ENCODE assay signal across 8 mouse cellular contexts in the genomic region with DNA sequence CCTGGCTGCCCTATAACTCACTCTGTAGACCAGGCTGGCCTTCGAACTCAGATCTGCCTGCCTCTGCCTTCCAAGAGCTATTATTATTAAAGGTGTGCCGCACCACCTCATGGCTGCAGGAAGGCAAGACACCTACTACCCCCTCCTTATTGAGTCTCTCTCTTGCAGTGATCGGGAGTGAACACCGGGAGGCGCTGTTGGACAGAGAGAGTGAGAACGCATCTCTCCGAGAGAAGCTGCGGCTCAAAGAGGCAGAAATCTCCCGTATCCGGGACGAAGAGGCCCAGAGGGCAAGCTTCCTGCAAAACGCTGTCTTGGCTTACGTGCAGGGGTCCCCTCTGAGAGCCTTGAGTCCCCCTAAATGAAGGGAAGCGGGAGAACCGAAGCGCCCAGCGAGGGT. TPM values are rescaled to one million over a fixed set of nuclear protein-coding genes. Genes with fewer than 3 reads are reported as not detected.
DNase-seq lines count a peak whose midpoint lies in the region; ATAC-seq and TF ChIP-seq lines count a peak whose summit lies in the region.

No protein-coding gene starts in this region.

- H3K4me3 ChIP-seq in forebrain, embryonic 13.5 days = peak overlapping the region; percentile 63
- H3K4me3 ChIP-seq in liver, postnatal 0 days (ENCODE audit: low read depth, low read length) = 0 out of 2 replicates have a peak overlapping the region, but pooled peaks have one; percentile 50
- H3K4me3 ChIP-seq in neural tube, embryonic 14.5 days (ENCODE audit: low read depth, low read length) = peak overlapping the region; percentile 70
- H3K4me3 ChIP-seq in testis, adult 2 months (ENCODE audit: control insufficient read depth, low read depth, low read length) = no peak overlapping the region

- peak overlapping the region; percentile 99 for H3K4me2 ChIP-seq in forebrain, embryonic 13.5 days
- peak overlapping the region; percentile 83 for H3K4me2 ChIP-seq in liver, postnatal 0 days (ENCODE audit: low read depth, low read length)
- peak overlapping the region; percentile 54 for H3K4me2 ChIP-seq in neural tube, embryonic 14.5 days (ENCODE audit: low read depth, low read length)

- H3K9ac ChIP-seq in forebrain, embryonic 13.5 days = peak overlapping the region; percentile 88
- 0 out of 2 replicates have a peak overlapping the region, but pooled peaks have one; percentile 21 for H3K9ac ChIP-seq in liver, postnatal 0 days (replicated peaks)
- peak overlapping the region; percentile 93 for H3K9ac ChIP-seq in neural tube, embryonic 14.5 days (replicated peaks; ENCODE audit: low read depth, low read length)

- DNase-seq in c-Kit-positive CD71-positive TER-119-negative erythroid progenitor cells, embryonic 14.5 days (ENCODE audit: low read depth) = peak; percentile 92
- DNase-seq in heart, postnatal 10 days = peak; percentile 91 to 94
- peak; percentile 96 to 98 for DNase-seq in kidney, postnatal 4 days
- peak; percentile 93 for DNase-seq in liver, postnatal 0 days

- peaks cover 40% of the 10 kb centered on the region for H3K36me3 ChIP-seq in forebrain, embryonic 13.5 days (ENCODE audit: poor library complexity, severe bottlenecking)
- peaks cover 14% of the 10 kb centered on the region for H3K36me3 ChIP-seq in liver, postnatal 0 days (replicated peaks; ENCODE audit: insufficient read depth, low read length)
- H3K36me3 ChIP-seq in neural tube, embryonic 14.5 days (ENCODE audit: control insufficient read depth, insufficient read depth, low read length) = peaks cover 14% of the 10 kb centered on the region; the same call in 1 of the 2 replicates
- H3K36me3 ChIP-seq in testis, adult 2 months (ENCODE audit: control insufficient read depth, insufficient read depth, low read length) = no peaks in the 10 kb centered on the region

- H3K27me3 ChIP-seq in forebrain, embryonic 13.5 days = peaks cover 11% of the 10 kb centered on the region
- H3K27me3 ChIP-seq in liver, postnatal 0 days (ENCODE audit: insufficient read depth, low read length) = peaks cover 24% of the 10 kb centered on the region
- H3K27me3 ChIP-seq in neural tube, embryonic 14.5 days (ENCODE audit: control insufficient read depth, insufficient read depth, low read length) = no peaks in the 10 kb centered on the region
- no peaks in the 10 kb centered on the region for H3K27me3 ChIP-seq in testis, adult 2 months (ENCODE audit: control insufficient read depth, insufficient read depth, low read length)

- H3K4me1 ChIP-seq in forebrain, embryonic 13.5 days = peaks cover 22% of the 10 kb centered on the region
- peaks cover 17% of the 10 kb centered on the region for H3K4me1 ChIP-seq in liver, postnatal 0 days (ENCODE audit: insufficient read depth)
- peaks cover 5% of the 10 kb centered on the region; the same call in 1 of the 2 replicates for H3K4me1 ChIP-seq in neural tube, embryonic 14.5 days (ENCODE audit: control insufficient read depth, insufficient read depth, low read length)
- peaks cover 16% of the 10 kb centered on the region for H3K4me1 ChIP-seq in testis, adult 2 months (ENCODE audit: control insufficient read depth, insufficient read depth, low read length)

- TF ChIP-seq POLR2A in testis, adult 2 months (IDR thresholded peaks at IDR 0.05; ENCODE audit: control insufficient read depth, low read depth, low read length) = no peak

- no peak for TF ChIP-seq EP300 in liver, postnatal 0 days (IDR thresholded peaks at IDR 0.05; ENCODE audit: low read depth)

- peak; percentile 91 for ATAC-seq in CD4-positive, CD25-positive, alpha-beta regulatory T cell, adult 4 months
- peak; percentile 10; the same call in 1 of the 2 replicates for ATAC-seq in forebrain, embryonic 13.5 days
- peak; percentile 63 for ATAC-seq in liver, postnatal 0 days
- peak; percentile 22; the same call in 1 of the 2 replicates for ATAC-seq in neural tube, embryonic 14.5 days (ENCODE audit: low read depth)

- 0 out of 2 replicates have a peak overlapping the region, but pooled peaks have one; percentile 10 for H3K27ac ChIP-seq in forebrain, embryonic 13.5 days
- no peak overlapping the region for H3K27ac ChIP-seq in liver, postnatal 0 days (ENCODE audit: low read depth)
- 0 out of 2 replicates have a peak overlapping the region, but pooled peaks have one; percentile 55 for H3K27ac ChIP-seq in neural tube, embryonic 14.5 days (ENCODE audit: low read depth, low read length)
- no peak overlapping the region for H3K27ac ChIP-seq in testis, adult 2 months (ENCODE audit: control insufficient read depth, insufficient read depth, low read depth, low read length)

- 8% methylated on average over 17 of the region's 17 CpGs for whole genome bisulfite sequencing in forebrain, embryonic 13.5 days
- WGBS in liver, postnatal 0 days (ENCODE audit: insufficient replicate concordance) = 8% methylated on average over 17 of the region's 17 CpGs
- WGBS in neural tube, embryonic 14.5 days = 12% methylated on average over 17 of the region's 17 CpGs

- intact Hi-C loops in heart, postnatal 10 days (cut with DNase I) = loop anchor here (1.0 to 10.0 kb wide), 3 partner anchors 56 to 324 kb away; partner anchors contain the start of gene Dus1l

- H3K9me3 ChIP-seq in forebrain, embryonic 13.5 days (replicated peaks) = no peaks in the 10 kb centered on the region
- no peaks in the 10 kb centered on the region for H3K9me3 ChIP-seq in liver, postnatal 0 days (ENCODE audit: low read length)
- H3K9me3 ChIP-seq in neural tube, embryonic 14.5 days (ENCODE audit: control insufficient read depth, low read length) = no peaks in the 10 kb centered on the region

- TF ChIP-seq CTCF in liver, postnatal 0 days (IDR thresholded peaks at IDR 0.05; ENCODE audit: low read depth) = peak; percentile 96
- peak; percentile 91; the same call in 1 of the 2 replicates for TF ChIP-seq CTCF in testis, adult 2 months (IDR thresholded peaks at IDR 0.05; ENCODE audit: control insufficient read depth, insufficient read depth, insufficient replicate concordance, low read depth, low read length)

RNA-seq across cellular contexts. Expression of gene Rac3, which starts 0.8 kb away (rescaled TPM):
- polyA plus RNA-seq in CD4-positive, CD25-positive, alpha-beta regulatory T cell, adult 4 months (2017; shearing (Covaris generic)) = not detected
- 83.0 and 105 TPM in 2 replicates for polyA plus RNA-seq in forebrain, embryonic 13.5 days (2015; fragmentation: Nextera tagmentation; extraction: Ambion mirVana)
- 1 to 10 TPM; 1.4 to 1.7 TPM for total RNA-seq in heart, postnatal 10 days (2021)
- 0.36 and 0.38 TPM in 2 replicates for polyA plus RNA-seq in liver, postnatal 0 days (2015; fragmentation: Nextera tagmentation; extraction: Ambion mirVana)
- 70.7 and 135 TPM in 2 replicates for polyA plus RNA-seq in neural tube, embryonic 14.5 days (2014; fragmentation: Nextera tagmentation; extraction: Ambion mirVana)
- polyA plus RNA-seq in testis, adult 2 months (2012; rRNA removed) = 3.1 and 4.1 TPM in 2 replicates

RNA-seq across cellular contexts. Expression of gene Dcxr, which starts 6.6 kb away (rescaled TPM):
- 10 to 100 TPM; 15.1 to 17.4 TPM for polyA plus RNA-seq in CD4-positive, CD25-positive, alpha-beta regulatory T cell, adult 4 months (2017; shearing (Covaris generic))
- 7.8 and 9.5 TPM in 2 replicates for polyA plus RNA-seq in forebrain, embryonic 13.5 days (2015; fragmentation: Nextera tagmentation; extraction: Ambion mirVana)
- 1 to 10 TPM; 3.2 to 4.1 TPM for total RNA-seq in heart, postnatal 10 days (2021)
- polyA plus RNA-seq in liver, postnatal 0 days (2015; fragmentation: Nextera tagmentation; extraction: Ambion mirVana) = 118 and 141 TPM in 2 replicates
- polyA plus RNA-seq in neural tube, embryonic 14.5 days (2014; fragmentation: Nextera tagmentation; extraction: Ambion mirVana) = 10.2 and 10.5 TPM in 2 replicates
- polyA plus RNA-seq in testis, adult 2 months (2012; rRNA removed) = 3.7 and 5.5 TPM in 2 replicates

RNA-seq across cellular contexts. Expression of gene Lrrc45, which starts 6.7 kb away (rescaled TPM):
- 10 to 100 TPM; 26.8 to 34.4 TPM for polyA plus RNA-seq in CD4-positive, CD25-positive, alpha-beta regulatory T cell, adult 4 months (2017; shearing (Covaris generic))
- polyA plus RNA-seq in forebrain, embryonic 13.5 days (2015; fragmentation: Nextera tagmentation; extraction: Ambion mirVana) = 64.5 and 72.9 TPM in 2 replicates
- total RNA-seq in heart, postnatal 10 days (2021) = 10 to 100 TPM in 1 of 2 experiments, 1 to 10 TPM in 1; 9.7 to 10.1 TPM
- 5.1 and 5.4 TPM in 2 replicates for polyA plus RNA-seq in liver, postnatal 0 days (2015; fragmentation: Nextera tagmentation; extraction: Ambion mirVana)
- 53.9 and 59.4 TPM in 2 replicates for polyA plus RNA-seq in neural tube, embryonic 14.5 days (2014; fragmentation: Nextera tagmentation; extraction: Ambion mirVana)
- polyA plus RNA-seq in testis, adult 2 months (2012; rRNA removed) = 10.7 and 12.3 TPM in 2 replicates

RNA-seq across cellular contexts. Expression of gene Cenpx, which starts 6.9 kb away (rescaled TPM):
- polyA plus RNA-seq in CD4-positive, CD25-positive, alpha-beta regulatory T cell, adult 4 months (2017; shearing (Covaris generic)) = 100 to 1,000 TPM; 152 to 156 TPM
- 127 TPM in 2 replicates for polyA plus RNA-seq in forebrain, embryonic 13.5 days (2015; fragmentation: Nextera tagmentation; extraction: Ambion mirVana)
- 10 to 100 TPM; 38.1 to 40.6 TPM for total RNA-seq in heart, postnatal 10 days (2021)
- polyA plus RNA-seq in liver, postnatal 0 days (2015; fragmentation: Nextera tagmentation; extraction: Ambion mirVana) = 81.0 and 88.0 TPM in 2 replicates
- 87.6 and 95.8 TPM in 2 replicates for polyA plus RNA-seq in neural tube, embryonic 14.5 days (2014; fragmentation: Nextera tagmentation; extraction: Ambion mirVana)
- polyA plus RNA-seq in testis, adult 2 months (2012; rRNA removed) = 54.5 and 59.7 TPM in 2 replicates

RNA-seq across cellular contexts. Expression of gene Cbr2, which starts 11.5 kb away (rescaled TPM):
- not detected for polyA plus RNA-seq in CD4-positive, CD25-positive, alpha-beta regulatory T cell, adult 4 months (2017; shearing (Covaris generic))
- 0.26 TPM in 1 of 2 replicates, not detected in the other for polyA plus RNA-seq in forebrain, embryonic 13.5 days (2015; fragmentation: Nextera tagmentation; extraction: Ambion mirVana)
- total RNA-seq in heart, postnatal 10 days (2021) = 10 to 100 TPM in 1 of 2 experiments, 1 to 10 TPM in 1; 8.3 to 14.4 TPM
- polyA plus RNA-seq in liver, postnatal 0 days (2015; fragmentation: Nextera tagmentation; extraction: Ambion mirVana) = 0.26 and 0.94 TPM in 2 replicates
- polyA plus RNA-seq in neural tube, embryonic 14.5 days (2014; fragmentation: Nextera tagmentation; extraction: Ambion mirVana) = 0.39 and 0.81 TPM in 2 replicates
- 7.7 and 9.4 TPM in 2 replicates for polyA plus RNA-seq in testis, adult 2 months (2012; rRNA removed)

Comparison
In these comparisons a context has a peak if more than half of its experiments do, and no peak if none do; other contexts are left out.
1. ATAC-seq: peak in every context shown above with its lines; median percentile 91 in CD4-positive, CD25-positive, alpha-beta regulatory T cell, adult 4 months; 63 in liver, postnatal 0 days; 22 in neural tube, embryonic 14.5 days; 10 in forebrain, embryonic 13.5 days.
2. H3K27ac ChIP-seq: peak in forebrain, embryonic 13.5 days (single experiment) and neural tube, embryonic 14.5 days (single experiment); none in liver, postnatal 0 days (single experiment) and testis, adult 2 months (single experiment).
3. H3K9ac ChIP-seq: peak in every context shown above with its lines; median percentile 93 in neural tube, embryonic 14.5 days; 88 in forebrain, embryonic 13.5 days; 21 in liver, postnatal 0 days.
4. RNA of gene Rac3, which starts 0.8 kb away (polyA plus RNA-seq): 70.7 to 135 TPM in neural tube, embryonic 14.5 days and 83.0 to 105 TPM in forebrain, embryonic 13.5 days; 3.1 to 4.1 TPM in testis, adult 2 months, 0.36 to 0.38 TPM in liver, postnatal 0 days and not detected in CD4-positive, CD25-positive, alpha-beta regulatory T cell, adult 4 months; every median in the first group is over 10 times any median in the second.
5. Peak in every context shown above with its lines, with median percentiles within 50 percentile points of each other: DNase-seq and H3K4me2 ChIP-seq.